Mouse (Mus musculus): Measurements from ENCODE around the gene Ino80b. TPM values are rescaled to one million over a fixed set of nuclear protein-coding genes. Genes with fewer than 3 reads are reported as not detected.

The Ino80b gene
- polyA plus RNA-seq, 1 experiment from 2014 or later, result 19.4 TPM

GRCm38 (mm10) chr6:83103130-83103650, 22.0 kb downstream of the Ino80b start:
- H3K4me2 ChIP-seq, result peak overlapping the region; percentile 99; the same call in 1 of the 2 replicates
- WGBS, result 47% methylated on average over 11 of the region's 11 CpGs
- no peak overlapping the region for H3K27ac ChIP-seq (ENCODE audit: low read depth, low read length)
- no peak overlapping the region for H3K4me3 ChIP-seq (ENCODE audit: low read depth, low read length)
- no peaks in the 10 kb centered on the region for H3K36me3 ChIP-seq (ENCODE audit: control insufficient read depth, insufficient read depth, low read length)
- peak overlapping the region; percentile 5; the same call in 1 of the 2 replicates for H3K9ac ChIP-seq (ENCODE audit: low read length)
- H3K4me1 ChIP-seq (ENCODE audit: control insufficient read depth, insufficient read depth, low read length), result peaks cover 18% of the 10 kb centered on the region
- H3K27me3 ChIP-seq (ENCODE audit: control insufficient read depth, insufficient read depth, low read length), result peaks cover 9% of the 10 kb centered on the region; the same call in 1 of the 2 replicates
- ATAC-seq (ENCODE audit: low FRiP score), result no peak
- H3K9me3 ChIP-seq (ENCODE audit: control insufficient read depth, low read length), result no peaks in the 10 kb centered on the region
- DNase-seq (ENCODE audit: low spot score, missing footprints), result no peak

DNA sequence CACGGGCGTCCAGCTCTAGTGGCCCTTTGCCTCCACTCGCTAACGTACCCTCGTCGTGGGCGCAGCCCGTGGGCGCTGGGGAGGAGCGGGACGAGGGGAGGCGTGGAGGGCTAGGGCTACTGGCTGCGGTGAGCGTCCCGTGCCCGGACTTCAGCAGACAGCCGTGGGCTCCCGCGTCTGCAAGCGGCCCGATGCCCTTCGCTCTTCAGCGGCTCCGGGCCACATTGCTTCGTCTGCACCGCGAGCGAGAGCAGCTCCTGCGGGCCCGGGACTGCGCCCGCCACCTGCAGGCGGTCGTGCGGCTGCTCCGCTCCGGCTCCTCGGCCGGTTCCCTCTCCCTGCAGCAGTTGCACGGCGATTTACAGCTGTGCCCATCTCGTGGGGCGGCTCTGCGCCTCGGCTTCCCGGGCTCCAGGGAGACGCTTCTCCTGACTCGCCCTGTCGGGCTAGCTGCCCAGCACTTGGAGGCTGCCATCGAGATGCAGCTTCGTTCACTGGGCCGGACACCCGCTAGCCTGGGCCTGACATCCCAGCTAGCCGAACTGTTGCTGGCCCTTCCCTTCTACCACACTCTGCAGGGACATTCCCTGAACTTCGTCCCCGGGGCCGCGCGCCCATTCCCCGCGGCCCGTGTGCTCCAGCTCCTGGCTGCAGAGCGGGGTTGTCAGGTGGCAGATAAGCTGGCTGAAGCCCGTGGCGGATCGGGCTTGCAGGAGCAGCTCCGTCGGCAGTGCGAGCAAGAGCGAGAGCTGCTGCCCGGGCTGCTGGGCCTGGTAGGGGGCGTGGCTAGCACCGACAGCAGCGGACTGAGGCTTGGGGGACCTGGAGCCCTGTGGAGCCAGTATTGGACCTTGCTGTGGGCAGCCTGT, 23.3 kb downstream of the Ino80b start:
- peaks cover 13% of the 10 kb centered on the region for H3K4me1 ChIP-seq (ENCODE audit: control insufficient read depth, insufficient read depth, low read length)

DNA sequence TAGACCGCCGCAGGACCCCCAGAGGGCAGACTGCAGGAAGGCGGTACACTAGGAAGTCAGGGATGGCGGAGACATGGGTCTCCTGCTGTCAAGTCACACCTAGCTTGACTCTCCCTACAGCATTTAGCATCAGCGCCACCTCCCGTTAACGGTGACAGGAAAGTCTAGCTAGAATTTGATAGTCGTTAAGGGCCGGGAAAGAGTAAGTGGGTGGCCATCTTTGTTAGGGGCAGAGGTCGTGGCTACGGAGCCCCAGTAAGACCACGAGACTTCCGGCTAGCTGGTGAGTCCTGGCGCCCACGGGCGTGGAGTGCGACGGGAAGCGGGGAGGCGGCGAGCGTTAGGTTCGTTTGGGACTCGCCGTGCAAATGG, 23.9 kb downstream of the Ino80b start, which contains the start of the genes Ccdc142 and Gm42688:
Gene Ccdc142, plus strand, starts transcription at position 286 of the 372 bp plus-strand sequence.
Gene Gm42688, plus strand, starts transcription at position 302 of the 372 bp plus-strand sequence.
- peaks cover 9% of the 10 kb centered on the region; the same call in 1 of the 2 replicates for H3K27me3 ChIP-seq (ENCODE audit: control insufficient read depth, insufficient read depth, low read length)
- WGBS, result under 1% methylated on average over 25 of the region's 25 CpGs
- DNase-seq (ENCODE audit: low spot score, missing footprints) (peak; percentile 96), ATAC-seq (ENCODE audit: low FRiP score) (peak; percentile 87)
- H3K9ac ChIP-seq (ENCODE audit: low read length), result peak within 1 kb of the TSS; percentile 75
- H3K4me2 ChIP-seq, result peak within 1 kb of the TSS; percentile 99
- H3K36me3 ChIP-seq (ENCODE audit: control insufficient read depth, insufficient read depth, low read length), result no peaks in the 10 kb centered on the region
- H3K9me3 ChIP-seq (ENCODE audit: control insufficient read depth, low read length), result no peaks in the 10 kb centered on the region
- peak within 1 kb of the TSS; percentile 58 for H3K27ac ChIP-seq (ENCODE audit: low read depth, low read length)
- peaks cover 13% of the 10 kb centered on the region for H3K4me1 ChIP-seq (ENCODE audit: control insufficient read depth, insufficient read depth, low read length)
- H3K4me3 ChIP-seq (ENCODE audit: low read depth, low read length), result peak within 1 kb of the TSS; percentile 72

More for the DNA sequence above, 23.3 kb downstream of the Ino80b start:
- H3K27me3 ChIP-seq (ENCODE audit: control insufficient read depth, insufficient read depth, low read length), result peaks cover 9% of the 10 kb centered on the region; the same call in 1 of the 2 replicates
- under 1% methylated on average over 74 of the region's 74 CpGs for WGBS
- no peaks in the 10 kb centered on the region for H3K9me3 ChIP-seq (ENCODE audit: control insufficient read depth, low read length)
- H3K4me2 ChIP-seq, result peak overlapping the region; percentile 99
- H3K4me3 ChIP-seq (ENCODE audit: low read depth, low read length), result peak overlapping the region; percentile 72
- H3K36me3 ChIP-seq (ENCODE audit: control insufficient read depth, insufficient read depth, low read length), result no peaks in the 10 kb centered on the region
- ATAC-seq (ENCODE audit: low FRiP score), result peak; percentile 80
- H3K27ac ChIP-seq (ENCODE audit: low read depth, low read length), result peak overlapping the region; percentile 58
- peak overlapping the region; percentile 75 for H3K9ac ChIP-seq (ENCODE audit: low read length)
- DNase-seq (ENCODE audit: low spot score, missing footprints), result peak; percentile 98

GRCm38 (mm10) chr6:83098411-83098810, 26.8 kb downstream of the Ino80b start:
- no peak overlapping the region for H3K27ac ChIP-seq (ENCODE audit: low read depth, low read length)
- peaks cover 11% of the 10 kb centered on the region for H3K4me1 ChIP-seq (ENCODE audit: control insufficient read depth, insufficient read depth, low read length)
- no peak for ATAC-seq (ENCODE audit: low FRiP score)
- H3K4me2 ChIP-seq, result no peak overlapping the region
- H3K27me3 ChIP-seq (ENCODE audit: control insufficient read depth, insufficient read depth, low read length), result peaks cover 7% of the 10 kb centered on the region; the same call in 1 of the 2 replicates
- DNase-seq (ENCODE audit: low spot score, missing footprints), result no peak
- H3K9me3 ChIP-seq (ENCODE audit: control insufficient read depth, low read length), result no peaks in the 10 kb centered on the region
- no peak overlapping the region for H3K9ac ChIP-seq (ENCODE audit: low read length)
- whole genome bisulfite sequencing, result 69% methylated on average over 2 of the region's 2 CpGs
- H3K36me3 ChIP-seq (ENCODE audit: control insufficient read depth, insufficient read depth, low read length), result no peaks in the 10 kb centered on the region
- H3K4me3 ChIP-seq (ENCODE audit: low read depth, low read length), result no peak overlapping the region

GRCm38 (mm10) chr6:83095968-83096367, 29.3 kb downstream of the Ino80b start:
- ATAC-seq (ENCODE audit: low FRiP score) (no peak), DNase-seq (ENCODE audit: low spot score, missing footprints) (no peak)
- H3K27ac ChIP-seq (ENCODE audit: low read depth, low read length), result no peak overlapping the region
- no peaks in the 10 kb centered on the region for H3K4me1 ChIP-seq (ENCODE audit: control insufficient read depth, insufficient read depth, low read length)
- H3K27me3 ChIP-seq (ENCODE audit: control insufficient read depth, insufficient read depth, low read length), result no peaks in the 10 kb centered on the region; the same call in 1 of the 2 replicates
- H3K9me3 ChIP-seq (ENCODE audit: control insufficient read depth, low read length), result no peaks in the 10 kb centered on the region
- H3K4me2 ChIP-seq, result no peak overlapping the region
- no peaks in the 10 kb centered on the region for H3K36me3 ChIP-seq (ENCODE audit: control insufficient read depth, insufficient read depth, low read length)
- WGBS, result 42% methylated on average over 6 of the region's 6 CpGs
- H3K9ac ChIP-seq (ENCODE audit: low read length), result no peak overlapping the region
- H3K4me3 ChIP-seq (ENCODE audit: low read depth, low read length), result no peak overlapping the region

DNA sequence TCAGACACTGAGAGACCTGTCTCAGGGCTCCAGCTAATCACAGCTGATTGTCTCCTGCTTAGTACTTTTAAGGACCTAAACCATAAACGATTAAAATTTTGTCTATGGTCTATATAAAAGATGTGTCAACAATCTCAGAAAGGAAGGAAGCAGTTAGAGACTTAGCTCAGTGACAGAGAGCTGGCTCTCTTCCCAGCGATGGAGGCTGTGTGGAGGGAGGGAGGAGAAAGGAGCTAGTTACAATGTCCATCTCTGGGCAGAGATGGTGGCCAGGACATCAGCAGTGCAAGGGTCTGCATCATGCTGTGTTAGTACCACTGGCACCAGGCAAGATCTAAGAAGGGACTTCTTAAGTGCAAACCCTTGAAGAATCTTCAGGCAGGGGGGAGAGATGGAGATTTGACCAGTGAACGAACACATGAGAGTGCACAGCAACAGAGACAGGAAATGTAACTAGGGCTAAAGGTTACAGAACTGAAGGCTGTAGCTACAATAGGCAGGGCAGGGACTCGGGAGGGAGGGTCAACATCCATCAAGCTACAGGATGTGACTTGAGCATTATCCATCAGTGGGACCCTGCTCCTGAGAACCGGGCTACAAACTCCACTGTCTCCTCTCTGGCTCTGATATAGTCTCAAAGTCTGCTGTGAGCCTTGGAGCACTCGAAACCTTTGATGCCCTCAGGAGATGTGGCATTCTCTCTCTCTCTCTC, 32.7 kb downstream of the Ino80b start:
- Histone ChIP-seq H3K4me3 (ENCODE audit: low read depth, low read length) (no peak overlapping the region), H3K4me1 (ENCODE audit: control insufficient read depth, insufficient read depth, low read length) (0 out of 2 replicates have a peak, but pooled peaks cover 2% of the 10 kb centered on the region), H3K9me3 (ENCODE audit: control insufficient read depth, low read length) (no peaks in the 10 kb centered on the region), H3K4me2 (no peak overlapping the region), H3K27ac (ENCODE audit: low read depth, low read length) (no peak overlapping the region), H3K27me3 (ENCODE audit: control insufficient read depth, insufficient read depth, low read length) (peaks cover 19% of the 10 kb centered on the region), H3K9ac (ENCODE audit: low read length) (no peak overlapping the region), H3K36me3 (ENCODE audit: control insufficient read depth, insufficient read depth, low read length) (no peaks in the 10 kb centered on the region)
- no peak for ATAC-seq (ENCODE audit: low FRiP score)
- no peak for DNase-seq (ENCODE audit: low spot score, missing footprints)
- 47% methylated on average over 6 of the region's 6 CpGs for WGBS

DNA sequence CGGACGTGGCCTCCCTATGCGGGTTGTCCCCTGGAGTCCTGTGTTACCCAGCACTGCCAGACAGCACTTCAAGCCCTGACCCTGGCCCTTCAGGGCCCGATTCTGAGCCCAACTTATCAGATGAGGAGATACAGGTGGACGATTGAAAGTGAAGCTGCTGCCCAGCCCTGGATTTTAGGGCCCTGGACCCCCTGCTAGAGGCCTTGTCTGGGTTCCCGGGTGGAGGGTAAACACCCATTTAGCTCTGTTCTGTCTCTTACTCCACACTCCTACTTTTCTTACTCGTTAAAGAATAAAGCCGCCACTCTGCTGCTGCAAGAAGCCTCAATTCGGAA, 37.3 kb downstream of the Ino80b start:
- Histone ChIP-seq H3K27me3 (ENCODE audit: control insufficient read depth, insufficient read depth, low read length) (peaks cover 65% of the 10 kb centered on the region), H3K27ac (ENCODE audit: low read depth, low read length) (no peak overlapping the region), H3K4me3 (ENCODE audit: low read depth, low read length) (peak overlapping the region; percentile 11; the same call in 1 of the 2 replicates), H3K36me3 (ENCODE audit: control insufficient read depth, insufficient read depth, low read length) (no peaks in the 10 kb centered on the region), H3K9me3 (ENCODE audit: control insufficient read depth, low read length) (no peaks in the 10 kb centered on the region), H3K4me2 (peak overlapping the region; percentile 30; the same call in 1 of the 2 replicates), H3K9ac (ENCODE audit: low read length) (no peak overlapping the region), H3K4me1 (ENCODE audit: control insufficient read depth, insufficient read depth, low read length) (0 out of 2 replicates have a peak, but pooled peaks cover 3% of the 10 kb centered on the region)
- ATAC-seq (ENCODE audit: low FRiP score), result no peak
- 2% methylated on average over 9 of the region's 9 CpGs for WGBS
- DNase-seq (ENCODE audit: low spot score, missing footprints), result peak; percentile 94

DNA sequence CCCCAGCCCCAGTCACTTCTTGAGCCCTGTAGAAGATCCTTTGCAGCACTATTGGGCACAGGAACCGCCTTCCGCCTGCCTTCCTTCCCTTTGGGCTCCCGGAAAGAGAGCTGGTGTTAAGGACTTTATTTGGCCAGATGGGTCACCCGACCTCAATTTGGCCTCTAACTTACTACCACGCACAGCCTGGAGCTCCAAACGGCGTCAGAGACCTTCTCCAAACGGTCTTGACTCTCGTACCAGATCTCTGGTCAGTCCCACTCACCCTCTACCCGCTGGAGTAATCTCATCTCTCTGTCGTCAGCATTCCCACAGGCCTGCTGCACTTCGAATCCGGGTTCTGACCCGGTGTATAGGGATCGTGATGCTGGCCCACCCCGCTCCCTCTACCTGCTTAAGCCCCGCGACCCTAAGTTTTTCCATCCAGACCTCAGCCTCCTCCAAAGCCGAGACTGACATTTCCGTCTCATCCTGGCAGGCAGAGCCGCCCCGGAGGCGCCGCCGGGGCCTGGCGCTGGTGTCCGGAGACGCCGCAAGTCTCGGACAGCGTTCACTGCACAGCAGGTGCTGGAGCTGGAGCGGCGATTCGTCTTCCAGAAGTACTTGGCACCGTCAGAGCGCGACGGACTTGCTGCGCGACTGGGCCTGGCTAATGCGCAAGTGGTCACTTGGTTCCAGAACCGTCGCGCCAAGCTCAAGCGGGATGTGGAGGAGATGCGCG, 37.9 kb downstream of the Ino80b start:
- ATAC-seq (ENCODE audit: low FRiP score) (no peak), DNase-seq (ENCODE audit: low spot score, missing footprints) (peak; percentile 85)
- Histone ChIP-seq H3K4me2 (peak overlapping the region; percentile 30), H3K9ac (ENCODE audit: low read length) (no peak overlapping the region), H3K4me1 (ENCODE audit: control insufficient read depth, insufficient read depth, low read length) (0 out of 2 replicates have a peak, but pooled peaks cover 3% of the 10 kb centered on the region), H3K9me3 (ENCODE audit: control insufficient read depth, low read length) (no peaks in the 10 kb centered on the region), H3K27ac (ENCODE audit: low read depth, low read length) (no peak overlapping the region), H3K36me3 (ENCODE audit: control insufficient read depth, insufficient read depth, low read length) (no peaks in the 10 kb centered on the region), H3K27me3 (ENCODE audit: control insufficient read depth, insufficient read depth, low read length) (peaks cover 68% of the 10 kb centered on the region), H3K4me3 (ENCODE audit: low read depth, low read length) (peak overlapping the region; percentile 11; the same call in 1 of the 2 replicates)
- under 1% methylated on average over 47 of the region's 47 CpGs for WGBS

Data from midbrain, embryonic 11.5 days (tissue).